Mouse (Mus musculus) erythroblast, embryonic 14.5 days (primary cell): ENCODE measurements around the gene L3mbtl4.

Source experiments
- GATA1 ChIP-seq: IDR thresholded peaks from 2 replicates; pipeline ENCODE4 v1.6.1; 2012; ENCODE audit warnings: low read length, inconsistent platforms, mixed read lengths
- TAL1 ChIP-seq: IDR thresholded peaks from 3 replicates; pipeline ENCODE4 v1.6.1; 2012; ENCODE audit warnings: low read length, inconsistent platforms, mixed read lengths

DNA sequence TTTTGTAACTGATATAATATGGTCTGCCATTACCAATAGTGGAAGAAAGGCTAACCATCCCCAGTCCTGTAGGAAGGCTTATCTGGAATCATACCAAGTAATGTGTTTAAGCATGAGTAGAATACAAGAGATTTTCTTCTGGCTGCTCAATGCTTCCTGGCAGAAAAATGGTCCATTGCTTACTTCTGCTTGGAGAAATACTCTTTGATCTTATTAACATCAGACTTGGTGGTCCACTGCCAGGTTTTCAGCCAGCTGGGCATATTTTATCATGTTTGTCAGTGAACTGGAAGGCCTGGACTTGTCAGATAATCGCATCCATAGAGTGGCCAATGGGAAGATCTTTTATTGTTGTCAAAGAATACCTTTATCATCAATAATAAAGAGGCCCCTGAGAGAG lies 97.5 kb downstream of the L3mbtl4 start:
- TF ChIP-seq GATA1, result no peak
- no peak for TF ChIP-seq TAL1
